Mouse (Mus musculus): Measurements from ENCODE around the gene 9430007A20Rik. TPM values are rescaled to one million over a fixed set of nuclear protein-coding genes. Genes with fewer than 3 reads are reported as not detected.
"Not testable (repeated sequence)": the region's sequence is repeated elsewhere in the genome, so short reads cannot be mapped to it uniquely, and the experiment has no call there.

The 9430007A20Rik gene
- polyA plus RNA-seq (2012; ENCODE audit: insufficient read depth, low replicate concordance) = not detected in 2 replicates

GRCm38 (mm10) chr4:144519522-144519921 is at the start of gene 9430007A20Rik:
Gene 9430007A20Rik (plus strand): TSS chr4:144519822.
- Histone ChIP-seq H3K27me3 (replicated peaks) (no peaks in the 10 kb centered on the region), H3K4me3 (replicated peaks) (no peak within 1 kb of the TSS), H3K36me3 (replicated peaks; ENCODE audit: low read length) (no peaks in the 10 kb centered on the region), H3K9me3 (0 out of 2 replicates have a peak, but pooled peaks cover 5% of the 10 kb centered on the region), H3K4me1 (no peaks in the 10 kb centered on the region)
- TF ChIP-seq GATA1 (IDR thresholded peaks at IDR 0.05; ENCODE audit: borderline replicate concordance, low read length) = no peak
- no peak for TF ChIP-seq FLI1 (IDR thresholded peaks at IDR 0.05; ENCODE audit: low read length)

- Histone ChIP-seq H3K9me3 (no peaks in the 10 kb centered on the region), H3K4me3 (replicated peaks) (no peak overlapping the region), H3K4me1 (no peaks in the 10 kb centered on the region), H3K36me3 (replicated peaks; ENCODE audit: low read length) (no peaks in the 10 kb centered on the region), H3K27me3 (replicated peaks) (no peaks in the 10 kb centered on the region)
- TF ChIP-seq FLI1 (IDR thresholded peaks at IDR 0.05; ENCODE audit: low read length) (no peak), GATA1 (IDR thresholded peaks at IDR 0.05; ENCODE audit: borderline replicate concordance, low read length) (no peak)
Observed at GRCm38 (mm10) chr4:144493331-144493730, 26.3 kb upstream of the 9430007A20Rik start.

- no peaks in the 10 kb centered on the region for H3K27me3 ChIP-seq (replicated peaks)
- H3K4me1 ChIP-seq = no peaks in the 10 kb centered on the region
- no peak for TF ChIP-seq GATA1 (IDR thresholded peaks at IDR 0.05; ENCODE audit: borderline replicate concordance, low read length)
- no peak for TF ChIP-seq FLI1 (IDR thresholded peaks at IDR 0.05; ENCODE audit: low read length)
- no peaks in the 10 kb centered on the region for H3K36me3 ChIP-seq (replicated peaks; ENCODE audit: low read length)
- H3K9me3 ChIP-seq = no peaks in the 10 kb centered on the region
- H3K4me3 ChIP-seq (replicated peaks) = no peak overlapping the region
Observed at GRCm38 (mm10) chr4:144506518-144506917, 13.1 kb upstream of the 9430007A20Rik start.

GRCm38 (mm10) chr4:144544689-144545088 is 25.1 kb downstream of the 9430007A20Rik start:
- Histone ChIP-seq H3K27me3 (replicated peaks) (no peaks in the 10 kb centered on the region), H3K9me3 (peaks cover 25% of the 10 kb centered on the region), H3K4me1 (no peaks in the 10 kb centered on the region), H3K36me3 (replicated peaks; ENCODE audit: low read length) (no peaks in the 10 kb centered on the region), H3K4me3 (replicated peaks) (no peak overlapping the region)
- TF ChIP-seq GATA1 (IDR thresholded peaks at IDR 0.05; ENCODE audit: borderline replicate concordance, low read length) = no peak
- no peak for TF ChIP-seq FLI1 (IDR thresholded peaks at IDR 0.05; ENCODE audit: low read length)

- H3K4me1 ChIP-seq; H3K4me3 ChIP-seq (replicated peaks); H3K27me3 ChIP-seq (replicated peaks); H3K36me3 ChIP-seq (replicated peaks; ENCODE audit: low read length): not testable (repeated sequence)
- H3K9me3 ChIP-seq = peaks cover 25% of the 10 kb centered on the region
Observed at GRCm38 (mm10) chr4:144545339-144545738, 25.7 kb downstream of the 9430007A20Rik start.

- no peaks in the 10 kb centered on the region for H3K27me3 ChIP-seq (replicated peaks)
- H3K9me3 ChIP-seq = peaks cover 21% of the 10 kb centered on the region
- H3K4me3 ChIP-seq (replicated peaks) = no peak overlapping the region
Observed at GRCm38 (mm10) chr4:144551156-144551555, 31.5 kb downstream of the 9430007A20Rik start.

GRCm38 (mm10) chr4:144559792-144560191 is 40.2 kb downstream of the 9430007A20Rik start:
- Histone ChIP-seq H3K27me3 (replicated peaks) (no peaks in the 10 kb centered on the region), H3K36me3 (replicated peaks; ENCODE audit: low read length) (no peaks in the 10 kb centered on the region), H3K4me3 (replicated peaks) (no peak overlapping the region), H3K9me3 (no peaks in the 10 kb centered on the region), H3K4me1 (no peaks in the 10 kb centered on the region)
- TF ChIP-seq FLI1 (IDR thresholded peaks at IDR 0.05; ENCODE audit: low read length) = no peak
- TF ChIP-seq GATA1 (IDR thresholded peaks at IDR 0.05; ENCODE audit: borderline replicate concordance, low read length) = no peak

More at GRCm38 (mm10) chr4:144551156-144551555, 31.5 kb downstream of the 9430007A20Rik start:
- no peaks in the 10 kb centered on the region for H3K4me1 ChIP-seq
- TF ChIP-seq GATA1 (IDR thresholded peaks at IDR 0.05; ENCODE audit: borderline replicate concordance, low read length) = no peak
- TF ChIP-seq FLI1 (IDR thresholded peaks at IDR 0.05; ENCODE audit: low read length) = no peak
- no peaks in the 10 kb centered on the region for H3K36me3 ChIP-seq (replicated peaks; ENCODE audit: low read length)

GRCm38 (mm10) chr4:144561205-144561604 is 41.6 kb downstream of the 9430007A20Rik start:
- Histone ChIP-seq H3K4me3 (replicated peaks) (no peak overlapping the region), H3K36me3 (replicated peaks; ENCODE audit: low read length) (no peaks in the 10 kb centered on the region), H3K4me1 (no peaks in the 10 kb centered on the region), H3K27me3 (replicated peaks) (no peaks in the 10 kb centered on the region), H3K9me3 (no peaks in the 10 kb centered on the region)
- TF ChIP-seq FLI1 (IDR thresholded peaks at IDR 0.05; ENCODE audit: low read length) (no peak), GATA1 (IDR thresholded peaks at IDR 0.05; ENCODE audit: borderline replicate concordance, low read length) (no peak)

- no peak within 1 kb of the TSS for H3K4me3 ChIP-seq (replicated peaks)
- no peak for TF ChIP-seq GATA1 (IDR thresholded peaks at IDR 0.05; ENCODE audit: borderline replicate concordance, low read length)
- no peak for TF ChIP-seq FLI1 (IDR thresholded peaks at IDR 0.05; ENCODE audit: low read length)
- H3K4me1 ChIP-seq = no peaks in the 10 kb centered on the region
- H3K27me3 ChIP-seq (replicated peaks) = no peaks in the 10 kb centered on the region
- no peaks in the 10 kb centered on the region for H3K9me3 ChIP-seq
- no peaks in the 10 kb centered on the region for H3K36me3 ChIP-seq (replicated peaks; ENCODE audit: low read length)
Observed at GRCm38 (mm10) chr4:144565034-144565433, 45.4 kb downstream of the 9430007A20Rik start, which contains the start of gene Gm13124. Gene Gm13124 (minus strand): TSS chr4:144565134.

GRCm38 (mm10) chr4:144567752-144568151 is 48.1 kb downstream of the 9430007A20Rik start:
- no peaks in the 10 kb centered on the region for H3K36me3 ChIP-seq (replicated peaks; ENCODE audit: low read length)
- H3K9me3 ChIP-seq = no peaks in the 10 kb centered on the region
- no peaks in the 10 kb centered on the region for H3K27me3 ChIP-seq (replicated peaks)
- no peaks in the 10 kb centered on the region for H3K4me1 ChIP-seq
- H3K4me3 ChIP-seq (replicated peaks) = no peak overlapping the region
- TF ChIP-seq FLI1 (IDR thresholded peaks at IDR 0.05; ENCODE audit: low read length) (no peak), GATA1 (IDR thresholded peaks at IDR 0.05; ENCODE audit: borderline replicate concordance, low read length) (no peak)

Other genes with a start within 250 kb of the 9430007A20Rik start
- gene Pramel5, start 239.3 kb upstream of the 9430007A20Rik start, polyA plus RNA-seq (2012; ENCODE audit: insufficient read depth, low replicate concordance) = not detected in 2 replicates
- not detected in 2 replicates for gene Gm13128, start 189.6 kb upstream of the 9430007A20Rik start, polyA plus RNA-seq (2012; ENCODE audit: insufficient read depth, low replicate concordance)
- gene Gm13119, start 161.9 kb upstream of the 9430007A20Rik start, polyA plus RNA-seq (2012; ENCODE audit: insufficient read depth, low replicate concordance) = not detected in 2 replicates
- not detected in 2 replicates for gene Pramef20, start 141.9 kb upstream of the 9430007A20Rik start, polyA plus RNA-seq (2012; ENCODE audit: insufficient read depth, low replicate concordance)
- not detected in 2 replicates for gene Pramef12, start 111.4 kb upstream of the 9430007A20Rik start, polyA plus RNA-seq (2012; ENCODE audit: insufficient read depth, low replicate concordance)
- not detected in 2 replicates for gene 1700012P22Rik, start 81.0 kb upstream of the 9430007A20Rik start, polyA plus RNA-seq (2012; ENCODE audit: insufficient read depth, low replicate concordance)
- gene Gm9944, start 66.5 kb upstream of the 9430007A20Rik start, polyA plus RNA-seq (2012; ENCODE audit: insufficient read depth, low replicate concordance) = not detected in 2 replicates
- gene Aadacl3, start 56.1 kb upstream of the 9430007A20Rik start, polyA plus RNA-seq (2012; ENCODE audit: insufficient read depth, low replicate concordance) = not detected in 2 replicates
- gene Gm13124, start 45.3 kb downstream of the 9430007A20Rik start, polyA plus RNA-seq (2012; ENCODE audit: insufficient read depth, low replicate concordance) = not detected in 2 replicates
- not detected in 2 replicates for gene Aadacl4, start 93.9 kb downstream of the 9430007A20Rik start, polyA plus RNA-seq (2012; ENCODE audit: insufficient read depth, low replicate concordance)
- not detected in 2 replicates for gene Gm436, start 166.5 kb downstream of the 9430007A20Rik start, polyA plus RNA-seq (2012; ENCODE audit: insufficient read depth, low replicate concordance)
- 1.1 TPM in 1 of 2 replicates, not detected in the other for gene Gm13178, start 201.6 kb downstream of the 9430007A20Rik start, polyA plus RNA-seq (2012; ENCODE audit: insufficient read depth, low replicate concordance)

Data from megakaryocyte, embryonic 14.5 days (primary cell).